Mouse (Mus musculus): ENCODE results near the gene Serp2. TPM values are rescaled to one million over a fixed set of nuclear protein-coding genes. Genes with fewer than 3 reads are reported as not detected.

Serp2 gene
- 1 to 10 TPM in 1 of 4 experiments, under 1 TPM in 1, not detected in 2; 0.54 to 1.0 TPM for total RNA-seq (2022)

- no peak for DNase-seq (ENCODE audit: low spot score)
Measured at GRCm38 (mm10) chr14:76556852-76557208, at the start of gene Serp2. TSS of gene Serp2 (minus strand) at chr14:76556889.

DNA sequence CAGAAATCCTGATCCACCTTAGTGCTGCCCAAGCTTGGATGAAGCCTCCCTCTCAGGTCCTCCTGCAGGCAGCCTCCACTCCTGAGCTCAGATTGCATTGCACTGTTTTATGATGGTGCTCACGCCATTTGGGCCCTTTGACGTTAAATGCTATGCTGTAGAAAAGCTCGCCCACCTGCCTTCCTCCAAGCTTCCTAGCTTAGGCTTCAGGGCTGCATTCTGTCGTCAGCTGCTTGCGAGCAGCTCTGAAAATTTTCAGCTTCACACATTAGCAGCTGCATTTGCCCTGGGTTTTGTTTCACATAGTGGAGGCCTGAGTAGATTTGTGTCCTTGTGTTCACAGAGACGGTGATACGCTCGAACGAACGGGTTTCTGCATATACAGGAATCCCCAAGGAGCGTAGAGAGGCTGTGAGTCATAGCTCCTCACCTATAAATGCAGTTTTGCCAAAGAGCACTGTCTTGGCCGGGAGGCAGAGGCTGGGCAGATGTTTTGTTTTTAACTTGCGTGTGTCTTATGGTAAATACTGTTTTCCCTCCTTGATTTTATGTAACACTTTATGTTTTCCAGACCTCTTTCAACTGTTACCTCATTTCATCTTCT, 49.3 kb upstream of the Serp2 start:
- DNase-seq (ENCODE audit: low spot score), result no peak

- no peak for DNase-seq (ENCODE audit: low spot score)
Measured at GRCm38 (mm10) chr14:76604012-76604411, 47.3 kb upstream of the Serp2 start.

DNA sequence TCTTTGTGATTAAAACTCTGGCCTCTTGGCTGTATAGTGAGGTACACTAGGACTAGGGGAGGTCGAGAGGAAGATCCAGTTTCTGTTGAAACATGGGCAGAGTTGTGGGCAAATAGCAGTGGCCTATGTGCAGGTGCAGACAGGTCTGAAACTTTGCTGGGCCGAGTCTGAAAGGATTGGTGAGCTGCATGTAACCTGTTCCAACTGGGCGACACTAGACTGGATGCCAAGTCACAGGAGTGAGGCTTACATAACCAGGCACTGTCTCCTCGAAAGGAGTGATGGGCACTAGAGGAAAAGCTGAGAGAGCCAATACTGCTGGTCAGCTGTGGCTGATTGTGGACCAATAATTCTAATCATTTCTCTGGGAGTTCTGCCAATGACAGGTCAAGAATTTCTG, 45.0 kb upstream of the Serp2 start:
- DNase-seq (ENCODE audit: low spot score), result no peak

- DNase-seq (ENCODE audit: low spot score), result no peak
Measured at GRCm38 (mm10) chr14:76600391-76600790, 43.7 kb upstream of the Serp2 start.

GRCm38 (mm10) chr14:76599706-76600105, 43.0 kb upstream of the Serp2 start:
- DNase-seq (ENCODE audit: low spot score), result no peak

- peak; percentile 48 for DNase-seq (ENCODE audit: low spot score)
Measured at GRCm38 (mm10) chr14:76598518-76599216, 42.0 kb upstream of the Serp2 start.

GRCm38 (mm10) chr14:76597751-76598150, 41.1 kb upstream of the Serp2 start:
- DNase-seq (ENCODE audit: low spot score), result no peak

DNA sequence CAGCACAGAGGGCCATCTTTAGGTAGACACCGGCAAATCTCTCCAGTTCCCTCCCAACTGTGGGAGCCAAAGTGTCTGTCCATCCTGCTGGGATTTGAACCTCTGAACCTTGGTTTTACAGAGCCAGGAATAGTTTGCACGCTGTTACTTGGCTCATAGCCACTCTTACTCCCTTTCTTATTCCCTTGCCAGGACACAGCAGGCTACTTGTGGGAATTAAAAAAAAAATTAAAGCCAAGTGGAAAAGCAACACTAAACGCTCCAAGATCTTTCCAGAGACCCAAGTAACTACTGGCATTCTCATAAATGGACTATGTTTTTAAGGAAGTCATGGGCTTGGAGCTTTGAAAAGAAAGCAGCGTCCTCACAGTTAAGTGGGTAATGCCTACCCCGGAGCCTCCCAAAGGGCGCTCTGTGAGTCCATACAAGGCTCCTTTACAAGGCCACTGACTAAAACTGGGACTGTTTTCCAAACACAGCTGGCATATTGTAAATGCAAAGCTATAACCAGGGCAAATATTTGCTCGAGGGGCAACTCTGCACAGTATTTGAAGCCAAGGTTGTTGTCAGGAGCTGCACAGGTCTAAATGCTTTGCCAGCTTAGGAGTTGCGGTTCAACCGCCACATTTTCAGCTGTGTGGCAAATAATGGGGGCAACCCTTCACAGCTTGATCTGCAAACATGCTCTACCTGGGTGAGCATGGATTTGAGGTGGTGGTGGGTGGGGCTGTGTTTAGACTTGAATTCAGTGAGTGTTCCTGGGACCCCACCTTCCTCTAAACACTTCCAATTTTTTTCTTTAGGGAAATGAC, 38.6 kb upstream of the Serp2 start:
- no peak for DNase-seq (ENCODE audit: low spot score)

- no peak for DNase-seq (ENCODE audit: low spot score)
Measured at GRCm38 (mm10) chr14:76594351-76594885, 37.7 kb upstream of the Serp2 start.

GRCm38 (mm10) chr14:76593630-76594193, 37.0 kb upstream of the Serp2 start:
- DNase-seq (ENCODE audit: low spot score), result no peak

DNA sequence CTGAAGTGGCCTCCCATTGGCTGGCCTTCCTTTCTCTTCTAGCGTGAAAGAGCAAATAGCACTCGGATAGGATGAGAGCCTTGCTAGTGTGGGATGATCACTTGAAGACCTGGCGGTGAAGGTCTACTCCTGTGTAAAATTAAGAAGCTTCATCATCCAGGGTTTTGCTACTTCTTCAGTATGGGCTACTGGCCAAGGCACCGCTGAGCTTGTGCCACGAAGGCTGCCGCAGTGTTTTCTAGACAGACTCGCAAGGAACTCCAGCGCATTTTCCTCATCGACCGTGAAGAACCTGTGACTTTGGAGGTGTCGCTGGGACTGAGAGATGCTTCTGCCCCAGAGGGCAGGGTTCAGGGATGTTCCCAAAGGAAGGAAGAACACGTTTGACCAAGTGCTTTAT, 36.0 kb upstream of the Serp2 start:
- no peak for DNase-seq (ENCODE audit: low spot score)

DNA sequence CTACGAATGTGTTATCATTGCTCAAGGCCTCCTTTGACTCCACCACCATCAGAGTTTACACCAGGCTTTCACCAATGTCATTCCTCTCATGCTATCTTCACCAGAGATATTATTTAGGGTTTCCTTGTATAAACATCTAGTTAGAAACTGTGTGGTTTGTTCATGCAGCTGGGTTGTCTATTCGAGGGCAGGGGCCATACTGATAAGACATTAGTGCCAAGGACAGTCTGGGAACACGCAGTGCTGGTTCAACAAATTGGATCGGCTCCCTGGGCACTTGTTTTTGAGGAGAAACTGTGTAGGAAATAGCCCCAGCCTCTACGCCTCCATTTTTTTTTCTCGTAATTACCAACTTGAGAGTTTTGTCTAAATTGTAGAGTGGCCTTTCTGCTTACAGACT, 35.4 kb upstream of the Serp2 start:
- DNase-seq (ENCODE audit: low spot score), result no peak

GRCm38 (mm10) chr14:76590134-76590533, 33.4 kb upstream of the Serp2 start:
- no peak for DNase-seq (ENCODE audit: low spot score)

GRCm38 (mm10) chr14:76589671-76590070, 33.0 kb upstream of the Serp2 start:
- no peak for DNase-seq (ENCODE audit: low spot score)

DNA sequence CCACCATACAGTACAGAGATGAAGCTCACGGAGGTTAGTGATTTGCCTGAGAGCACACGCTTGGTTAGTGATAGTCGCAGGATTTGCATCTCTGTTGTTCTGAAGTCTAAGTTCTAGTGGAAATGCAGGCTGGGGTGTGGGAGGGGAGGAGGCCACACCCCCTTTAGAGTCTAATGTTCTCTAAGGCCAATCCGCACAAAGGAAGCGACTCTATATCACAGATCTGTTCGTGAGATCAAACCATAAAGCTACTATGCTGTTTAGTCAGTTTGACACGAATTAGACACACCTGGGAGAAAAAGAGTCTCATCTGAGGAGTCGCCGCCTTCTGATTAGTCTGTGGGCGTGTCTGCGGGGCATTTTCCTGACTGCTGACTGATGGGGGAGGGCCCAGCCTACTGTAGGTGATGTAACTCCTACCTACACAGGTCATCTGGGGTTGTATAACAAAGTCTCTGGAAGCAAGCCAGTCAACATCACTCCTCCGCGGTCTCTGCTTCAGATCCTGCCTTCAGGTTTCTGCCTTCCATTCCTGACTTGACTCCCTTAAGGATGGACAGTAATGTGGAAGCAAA, 29.2 kb upstream of the Serp2 start:
- DNase-seq (ENCODE audit: low spot score), result no peak

DNA sequence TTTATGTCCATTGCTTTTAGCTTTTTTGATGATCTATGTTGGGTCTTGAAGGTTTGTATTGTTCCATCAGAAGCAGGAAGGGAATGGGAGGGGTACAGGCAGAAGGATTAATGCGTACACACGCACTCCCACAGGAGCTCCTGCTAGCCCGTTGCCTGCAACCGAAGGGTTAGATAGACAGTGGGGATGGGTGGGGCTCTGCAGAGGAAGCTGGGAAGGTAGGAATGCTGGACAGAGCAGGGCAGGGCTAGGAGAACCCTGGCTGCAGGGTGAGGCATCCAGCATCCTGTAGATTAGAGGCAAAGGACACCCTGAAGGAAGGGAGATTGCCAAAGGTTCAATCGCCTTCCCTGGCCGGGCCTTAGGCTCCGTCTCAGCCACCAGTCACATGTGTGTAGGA, 27.3 kb upstream of the Serp2 start:
- DNase-seq (ENCODE audit: low spot score), result no peak

DNA sequence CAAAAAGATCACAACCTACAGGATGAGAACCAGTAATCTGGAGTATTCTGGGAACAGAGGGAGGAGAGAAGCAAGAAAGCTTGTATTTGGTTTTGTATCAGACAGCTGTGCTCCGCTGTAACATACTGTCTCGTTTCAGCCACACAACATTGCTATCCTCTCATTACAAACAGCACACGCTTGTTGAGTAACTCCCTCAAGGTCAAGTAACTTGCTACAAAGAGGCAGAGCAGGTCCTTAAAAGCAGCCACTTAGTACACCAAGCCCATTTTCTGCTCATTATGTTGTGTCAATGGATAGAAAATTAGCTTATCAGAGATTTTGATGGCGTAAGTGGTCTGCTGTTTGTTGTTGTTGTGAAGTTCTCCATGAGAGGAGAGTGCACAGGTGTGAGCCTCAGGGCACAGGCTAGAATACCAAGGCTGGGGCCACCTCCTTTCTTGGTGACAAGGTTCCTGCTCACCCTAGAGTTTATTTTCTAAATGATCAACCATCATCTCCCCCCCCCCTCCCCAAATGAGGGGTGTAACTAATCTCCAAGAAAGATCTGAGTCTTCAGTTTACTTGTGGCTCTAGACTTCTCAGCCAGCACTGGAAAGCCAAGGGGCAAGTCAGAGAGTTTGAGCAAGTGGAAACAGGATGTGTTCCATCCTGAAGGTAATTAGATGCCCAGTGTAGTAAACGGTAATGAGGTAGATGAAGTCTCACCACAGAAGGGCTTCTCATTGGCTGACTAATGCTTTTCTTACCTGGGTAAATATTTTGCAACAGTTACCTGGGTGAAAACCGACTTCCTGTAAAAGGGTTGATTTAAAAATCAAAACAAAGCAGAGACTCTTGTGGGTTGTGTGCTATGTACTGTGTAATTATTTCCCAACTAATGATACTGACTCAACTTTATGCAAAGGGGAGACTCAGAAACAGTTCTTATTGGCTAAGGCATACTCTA, 25.6 kb upstream of the Serp2 start:
- DNase-seq (ENCODE audit: low spot score), result no peak

- DNase-seq (ENCODE audit: low spot score), result no peak
Measured at GRCm38 (mm10) chr14:76579660-76580061, 23.0 kb upstream of the Serp2 start.

- no peak for DNase-seq (ENCODE audit: low spot score)
Measured at GRCm38 (mm10) chr14:76577840-76578239, 21.2 kb upstream of the Serp2 start.

GRCm38 (mm10) chr14:76570292-76570691, 13.6 kb upstream of the Serp2 start:
- DNase-seq (ENCODE audit: low spot score), result no peak
